In genomic region chr17:80391423-80392403, GRCm38 (mm10) we compare ENCODE assay signal across 9 mouse cellular contexts. TPM values are rescaled to one million over a fixed set of nuclear protein-coding genes. Genes with fewer than 3 reads are reported as not detected.
DNase-seq lines count a peak whose midpoint lies in the region; ATAC-seq lines count a peak whose summit lies in the region.
"Had no signal": no experiment of that assay in that cellular context is flagged by ENCODE, and none has a peak within 500 bp of the region (broad histone marks: within the 10 kb centered on the region; RNA-seq: fewer than 3 reads in every experiment).

No protein-coding gene starts in this region.

- peak; percentile 81 for ATAC-seq in intestine, embryonic 14.5 days (replicated peaks; ENCODE audit: low FRiP score, low TSS enrichment, low read depth)
- ATAC-seq in limb, embryonic 15.5 days (ENCODE audit: insufficient number of reproducible peaks, low FRiP score, low TSS enrichment, low read depth), result no peak
- ATAC-seq in midbrain, embryonic 14.5 days (ENCODE audit: low FRiP score, low TSS enrichment), result peak; percentile 89
- ATAC-seq: Patski had no signal

- H3K9ac ChIP-seq in intestine, embryonic 14.5 days (ENCODE audit: low read length), result peak overlapping the region; percentile 14
- H3K9ac ChIP-seq in limb, embryonic 15.5 days, result peak overlapping the region; percentile 40
- peak overlapping the region; percentile 30; the same call in 1 of the 2 replicates for H3K9ac ChIP-seq in midbrain, embryonic 14.5 days (replicated peaks; ENCODE audit: low read length)

- H3K36me3 ChIP-seq in intestine, embryonic 14.5 days (ENCODE audit: control insufficient read depth, insufficient read depth, low read length), result no peaks in the 10 kb centered on the region
- H3K36me3 ChIP-seq in limb, embryonic 15.5 days, result 0 out of 2 replicates have a peak, but pooled peaks cover 2% of the 10 kb centered on the region
- 0 out of 2 replicates have a peak, but pooled peaks cover 4% of the 10 kb centered on the region for H3K36me3 ChIP-seq in midbrain, embryonic 14.5 days (ENCODE audit: control insufficient read depth, insufficient read depth, low read length)

- no peaks in the 10 kb centered on the region for H3K27me3 ChIP-seq in intestine, embryonic 14.5 days (replicated peaks; ENCODE audit: control insufficient read depth, insufficient read depth, low read length)
- no peaks in the 10 kb centered on the region for H3K27me3 ChIP-seq in limb, embryonic 15.5 days
- H3K27me3 ChIP-seq in midbrain, embryonic 14.5 days (ENCODE audit: control insufficient read depth, insufficient read depth, low read length), result no peaks in the 10 kb centered on the region

- no peak overlapping the region for H3K27ac ChIP-seq in intestine, embryonic 14.5 days (ENCODE audit: low read depth)
- no peak overlapping the region for H3K27ac ChIP-seq in limb, embryonic 15.5 days
- H3K27ac ChIP-seq in midbrain, embryonic 14.5 days (replicated peaks; ENCODE audit: low read depth, low read length), result no peak overlapping the region

- WGBS in intestine, embryonic 14.5 days, result 14% methylated on average over 17 of the region's 17 CpGs
- WGBS in limb, embryonic 15.5 days, result 11% methylated on average over 17 of the region's 17 CpGs
- WGBS in midbrain, embryonic 14.5 days, result 14% methylated on average over 17 of the region's 17 CpGs

- H3K4me3 ChIP-seq in intestine, embryonic 14.5 days (ENCODE audit: low read depth, low read length), result peak overlapping the region; percentile 40
- H3K4me3 ChIP-seq in limb, embryonic 15.5 days, result peak overlapping the region; percentile 46
- peak overlapping the region; percentile 42 for H3K4me3 ChIP-seq in midbrain, embryonic 14.5 days (replicated peaks; ENCODE audit: low read depth, low read length)

- peak; percentile 19 for DNase-seq in layer of hippocampus, adult 11-12 months (ENCODE audit: low spot score)
- no peak for DNase-seq in layer of hippocampus, adult 9-10 months (ENCODE audit: low spot score)
- peak; percentile 86 for DNase-seq in embryo, embryonic 10 days (ENCODE audit: low spot score)
- DNase-seq in gonadal fat pad, adult 2 months (ENCODE audit: low read depth), result peak; percentile 16
- DNase-seq in intestine, embryonic 14.5 days (ENCODE audit: low spot score), result peak; percentile 72
- DNase-seq in midbrain, embryonic 14.5 days, result peak; percentile 79
- peak; percentile 40 to 52 for DNase-seq in spleen, postnatal 14 days (ENCODE audit: low spot score in 2 of 2)

- H3K4me1 ChIP-seq in intestine, embryonic 14.5 days (replicated peaks; ENCODE audit: control insufficient read depth, insufficient read depth, low read length), result no peaks in the 10 kb centered on the region
- no peaks in the 10 kb centered on the region for H3K4me1 ChIP-seq in limb, embryonic 15.5 days
- H3K4me1 ChIP-seq in midbrain, embryonic 14.5 days (ENCODE audit: control insufficient read depth, insufficient read depth, low read length), result no peaks in the 10 kb centered on the region

- H3K4me2 ChIP-seq in intestine, embryonic 14.5 days (ENCODE audit: low read length), result peak overlapping the region; percentile 66
- peak overlapping the region; percentile 67 for H3K4me2 ChIP-seq in limb, embryonic 15.5 days
- peak overlapping the region; percentile 64 for H3K4me2 ChIP-seq in midbrain, embryonic 14.5 days (ENCODE audit: low read length)

- H3K9me3 ChIP-seq in intestine, embryonic 14.5 days (ENCODE audit: control insufficient read depth, low read length), result no peaks in the 10 kb centered on the region
- no peaks in the 10 kb centered on the region for H3K9me3 ChIP-seq in limb, embryonic 15.5 days
- H3K9me3 ChIP-seq in midbrain, embryonic 14.5 days (ENCODE audit: control insufficient read depth, low read length), result no peaks in the 10 kb centered on the region

RNA-seq across cellular contexts. Expression of gene Gm10190, which starts 18.4 kb away (rescaled TPM):
- polyA plus RNA-seq in gonadal fat pad, adult 2 months (2012; rRNA removed), result 1.9 and 3.3 TPM in 2 replicates
- polyA plus RNA-seq in intestine, embryonic 14.5 days (2014; fragmentation: Nextera tagmentation; extraction: Ambion mirVana), result 2.0 and 2.2 TPM in 2 replicates
- 1.6 and 2.4 TPM in 2 replicates for polyA plus RNA-seq in limb, embryonic 15.5 days (2015; fragmentation: Nextera tagmentation; extraction: Ambion mirVana)
- 1.3 and 2.7 TPM in 2 replicates for polyA plus RNA-seq in midbrain, embryonic 14.5 days (2014; fragmentation: Nextera tagmentation; extraction: Ambion mirVana)
- polyA plus RNA-seq: Patski had no signal
